Mouse (Mus musculus): ENCODE measurements around the gene Ywhae. TPM values are rescaled to one million over a fixed set of nuclear protein-coding genes. Genes with fewer than 3 reads are reported as not detected.

Ywhae gene
- polyA plus RNA-seq, 1 experiment from 2014 or later: 749 TPM

DNA sequence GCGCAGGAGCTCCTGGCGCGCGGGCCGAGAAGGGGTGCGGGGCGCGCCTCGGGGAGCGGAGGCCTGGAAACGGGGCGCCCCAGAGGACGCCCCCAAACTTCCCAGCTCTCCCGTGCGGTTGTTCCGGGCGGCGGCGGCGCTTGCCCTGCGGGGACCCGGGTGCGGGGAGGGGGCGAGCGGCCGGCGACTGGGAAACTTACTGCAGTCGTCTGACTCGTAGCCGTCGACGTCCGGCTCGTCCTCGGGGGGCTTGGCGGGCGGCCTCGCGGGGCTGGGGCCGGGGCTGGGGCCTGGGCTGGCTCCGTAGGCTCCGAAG lies 62.6 kb downstream of the Ywhae start:
- peak overlapping the region; percentile 57 for H3K4me3 ChIP-seq (replicated peaks)
- under 1% methylated on average over 35 of the region's 42 CpGs for WGBS
- peaks cover 21% of the 10 kb centered on the region for H3K27me3 ChIP-seq
- no peaks in the 10 kb centered on the region for H3K9me3 ChIP-seq (replicated peaks)
- H3K4me1 ChIP-seq: peaks cover 24% of the 10 kb centered on the region
- H3K9ac ChIP-seq: peak overlapping the region; percentile 47
- peak overlapping the region; percentile 77 for H3K4me2 ChIP-seq (replicated peaks)
- no peak overlapping the region for H3K27ac ChIP-seq (replicated peaks)
- H3K36me3 ChIP-seq: no peaks in the 10 kb centered on the region
- no peak; the same call in 1 of the 2 replicates for ATAC-seq (ENCODE audit: insufficient number of reproducible peaks, low FRiP score, low TSS enrichment, low read depth)

DNA sequence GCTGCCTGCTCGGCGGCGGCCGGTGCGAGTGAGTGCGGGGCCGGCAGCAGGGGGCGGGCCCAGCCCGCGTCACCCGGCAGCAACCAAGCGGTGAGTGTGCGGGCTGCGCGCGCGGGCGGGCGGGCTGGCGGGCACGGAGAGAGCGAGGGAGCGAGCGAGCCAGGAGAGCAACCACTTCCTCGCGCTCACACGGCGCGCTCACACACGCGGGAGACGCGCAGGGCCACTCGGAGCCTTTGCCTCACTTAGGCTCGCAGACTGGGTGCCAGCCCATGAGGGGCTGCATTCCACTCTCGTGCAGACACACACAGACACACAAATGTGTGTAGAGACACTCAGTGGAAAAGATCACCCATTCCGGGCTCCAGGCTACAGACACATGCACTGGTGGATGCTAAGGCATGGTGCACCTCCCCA lies 63.4 kb downstream of the Ywhae start, which contains the start of gene Doc2b:
Doc2b (minus strand) TSS at position 21 of the 417 bp plus-strand sequence.
- Histone ChIP-seq H3K4me1 (peaks cover 24% of the 10 kb centered on the region), H3K27me3 (peaks cover 21% of the 10 kb centered on the region), H3K36me3 (no peaks in the 10 kb centered on the region), H3K4me3 (replicated peaks) (peak within 1 kb of the TSS; percentile 57), H3K9me3 (replicated peaks) (no peaks in the 10 kb centered on the region), H3K9ac (peak within 1 kb of the TSS; percentile 47), H3K27ac (replicated peaks) (no peak within 1 kb of the TSS), H3K4me2 (replicated peaks) (peak within 1 kb of the TSS; percentile 77)
- no peak for ATAC-seq (ENCODE audit: insufficient number of reproducible peaks, low FRiP score, low TSS enrichment, low read depth)
- WGBS: 3% methylated on average over 32 of the region's 37 CpGs

DNA sequence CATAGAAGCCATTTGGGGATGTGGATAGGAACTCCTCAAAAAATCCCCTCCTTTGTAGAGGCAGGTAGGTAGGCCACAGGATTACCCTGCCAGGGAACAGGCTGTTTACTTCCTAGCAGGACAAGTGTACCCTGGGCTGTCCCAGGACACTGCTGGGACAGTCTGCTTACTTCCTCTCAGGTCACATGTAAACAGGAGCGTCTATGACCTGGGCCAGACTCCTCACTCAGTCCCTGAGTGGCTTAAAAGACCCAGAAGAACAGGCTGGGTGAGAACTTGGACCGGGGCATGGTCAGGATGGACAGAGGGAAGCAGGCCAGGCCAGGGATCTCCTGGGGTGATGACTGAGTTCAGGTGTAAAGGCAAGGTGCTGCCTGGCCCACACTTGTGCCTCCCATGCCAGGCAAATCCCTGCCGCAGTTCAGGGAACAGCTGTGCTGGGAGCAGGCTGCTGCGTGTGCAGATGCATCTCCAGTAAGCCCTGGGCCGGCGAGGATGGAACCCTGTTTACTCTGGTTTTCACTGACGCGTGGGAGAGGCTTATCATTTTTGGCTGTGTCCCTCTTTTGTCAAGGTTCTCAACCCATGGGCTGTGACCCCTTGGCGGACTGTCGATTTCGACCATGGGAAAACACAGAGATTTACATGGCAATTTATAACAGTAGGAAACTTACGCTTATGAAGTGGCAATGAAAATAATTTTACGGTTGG lies 64.0 kb downstream of the Ywhae start:
- no peak for ATAC-seq (ENCODE audit: insufficient number of reproducible peaks, low FRiP score, low TSS enrichment, low read depth)
- WGBS: 65% methylated on average over 13 of the region's 13 CpGs
- H3K4me2 ChIP-seq (replicated peaks): peak overlapping the region; percentile 77
- H3K4me1 ChIP-seq: peaks cover 24% of the 10 kb centered on the region
- H3K36me3 ChIP-seq: no peaks in the 10 kb centered on the region
- H3K27me3 ChIP-seq: peaks cover 21% of the 10 kb centered on the region
- peak overlapping the region; percentile 57; the same call in 1 of the 2 replicates for H3K4me3 ChIP-seq (replicated peaks)
- no peak overlapping the region for H3K9ac ChIP-seq
- H3K27ac ChIP-seq (replicated peaks): no peak overlapping the region
- no peaks in the 10 kb centered on the region for H3K9me3 ChIP-seq (replicated peaks)

DNA sequence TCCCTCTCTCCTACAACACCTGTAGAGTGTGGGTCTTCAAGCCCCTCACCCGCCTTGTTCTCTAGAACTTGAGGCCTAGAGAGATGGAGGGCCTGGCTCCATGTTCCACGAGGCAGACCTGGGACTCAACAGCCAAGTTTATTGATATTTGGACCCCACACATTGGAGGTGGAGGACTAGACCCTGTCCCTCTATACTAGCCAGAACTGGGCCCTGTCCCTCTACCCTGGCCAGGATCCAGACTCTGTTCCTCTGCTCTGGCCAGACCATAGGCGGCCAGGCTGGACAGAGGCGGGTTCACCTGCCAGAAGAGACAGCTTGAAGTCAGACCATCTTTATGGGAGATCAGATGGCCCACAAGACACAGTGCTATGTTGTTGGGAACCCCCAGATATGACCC lies 68.7 kb downstream of the Ywhae start:
- no peaks in the 10 kb centered on the region for H3K36me3 ChIP-seq
- peak; percentile 54; the same call in 1 of the 2 replicates for ATAC-seq (ENCODE audit: insufficient number of reproducible peaks, low FRiP score, low TSS enrichment, low read depth)
- H3K9ac ChIP-seq: no peak overlapping the region
- no peaks in the 10 kb centered on the region for H3K9me3 ChIP-seq (replicated peaks)
- no peak overlapping the region for H3K27ac ChIP-seq (replicated peaks)
- peaks cover 6% of the 10 kb centered on the region for H3K27me3 ChIP-seq
- WGBS: 73% methylated on average over 4 of the region's 4 CpGs
- peaks cover 5% of the 10 kb centered on the region; the same call in 1 of the 2 replicates for H3K4me1 ChIP-seq
- H3K4me3 ChIP-seq (replicated peaks): no peak overlapping the region
- H3K4me2 ChIP-seq (replicated peaks): no peak overlapping the region

DNA sequence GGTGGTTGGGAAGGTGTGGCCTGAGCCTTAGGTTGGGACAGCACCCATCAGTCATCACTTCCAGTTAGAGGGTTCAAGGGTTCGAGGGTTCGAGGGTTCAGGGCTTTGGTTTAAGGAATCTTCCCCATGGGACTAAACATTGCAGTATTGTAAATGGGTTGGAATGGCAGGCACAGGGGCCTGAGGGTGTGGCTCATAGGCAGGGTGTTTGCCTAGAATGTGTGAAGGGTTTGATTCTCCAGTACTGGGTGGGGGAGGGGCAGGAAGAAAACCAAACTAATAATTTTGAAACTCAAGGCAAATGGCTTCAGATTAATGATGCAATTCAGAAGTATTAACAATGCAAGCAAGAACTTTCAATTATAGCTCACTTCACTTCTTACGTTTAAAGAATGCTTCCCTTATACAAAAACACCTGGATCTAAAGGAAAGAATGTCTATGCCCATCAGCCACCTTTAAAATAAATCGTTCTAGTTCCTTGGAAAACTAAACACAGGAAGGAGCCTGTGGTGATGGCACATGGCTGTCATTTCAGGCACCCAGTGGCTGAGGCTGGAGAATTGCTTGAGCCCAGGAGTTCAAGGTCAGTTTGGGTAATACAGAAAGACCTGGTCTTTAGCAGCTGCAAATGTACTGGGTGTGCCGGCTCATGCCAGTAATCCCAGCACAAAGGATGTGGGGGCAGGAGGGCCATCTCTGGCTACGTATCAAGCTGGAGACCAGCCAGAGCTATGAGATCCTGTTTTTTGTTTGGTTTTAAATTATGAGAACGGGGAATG lies 69.3 kb downstream of the Ywhae start:
- H3K27ac ChIP-seq (replicated peaks): no peak overlapping the region
- no peaks in the 10 kb centered on the region for H3K9me3 ChIP-seq (replicated peaks)
- no peaks in the 10 kb centered on the region; the same call in 1 of the 2 replicates for H3K27me3 ChIP-seq
- no peak for ATAC-seq (ENCODE audit: insufficient number of reproducible peaks, low FRiP score, low TSS enrichment, low read depth)
- no peak overlapping the region for H3K4me2 ChIP-seq (replicated peaks)
- no peak overlapping the region for H3K4me3 ChIP-seq (replicated peaks)
- H3K4me1 ChIP-seq: no peaks in the 10 kb centered on the region
- H3K9ac ChIP-seq: no peak overlapping the region
- no peaks in the 10 kb centered on the region for H3K36me3 ChIP-seq
- WGBS: 76% methylated on average over 7 of the region's 7 CpGs

DNA sequence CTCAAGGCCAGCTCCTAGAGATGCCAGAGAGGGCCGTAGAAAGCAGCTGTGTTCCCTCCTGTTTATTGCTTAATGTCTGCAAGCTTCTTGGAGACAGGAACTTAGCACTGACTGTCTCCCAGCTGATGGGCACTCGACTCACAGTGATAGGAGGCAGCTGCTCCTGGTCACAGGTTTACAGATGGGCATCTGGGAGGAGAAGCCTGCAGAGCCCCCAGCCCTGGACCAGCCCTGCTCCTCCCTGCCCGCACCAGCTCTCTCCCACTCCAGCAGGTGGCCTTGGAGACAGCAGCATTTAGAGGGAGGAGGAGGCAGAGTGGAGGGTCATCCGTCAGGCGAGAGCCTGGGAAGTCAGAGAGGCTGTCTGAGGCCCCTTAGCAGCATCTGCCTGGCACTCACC lies 74.8 kb downstream of the Ywhae start:
- WGBS: 44% methylated on average over 5 of the region's 5 CpGs
- no peak for ATAC-seq (ENCODE audit: insufficient number of reproducible peaks, low FRiP score, low TSS enrichment, low read depth)
- H3K9ac ChIP-seq: no peak overlapping the region
- H3K27ac ChIP-seq (replicated peaks): no peak overlapping the region
- no peak overlapping the region for H3K4me2 ChIP-seq (replicated peaks)
- no peaks in the 10 kb centered on the region for H3K27me3 ChIP-seq
- peaks cover 6% of the 10 kb centered on the region for H3K4me1 ChIP-seq
- no peaks in the 10 kb centered on the region for H3K36me3 ChIP-seq
- H3K9me3 ChIP-seq (replicated peaks): no peaks in the 10 kb centered on the region
- H3K4me3 ChIP-seq (replicated peaks): no peak overlapping the region

DNA sequence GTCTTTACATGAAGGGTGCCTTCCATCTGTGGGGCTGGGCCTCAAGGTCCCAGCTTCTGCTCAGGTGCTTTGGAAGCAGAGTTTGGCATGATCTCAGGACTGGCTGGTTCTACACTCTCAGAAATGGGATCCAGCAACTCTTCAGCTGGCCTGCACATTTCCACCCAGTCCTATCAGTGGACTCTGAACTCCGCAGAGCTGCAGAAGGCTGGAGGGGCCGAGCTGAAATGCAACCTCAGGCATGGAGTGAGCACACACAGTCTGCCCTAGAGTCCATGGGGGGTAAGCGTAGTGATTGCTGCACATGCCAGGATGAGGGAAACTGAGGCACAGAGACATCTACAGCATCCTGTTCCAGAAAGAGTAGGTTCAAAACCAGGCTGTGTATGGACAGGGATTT lies 77.9 kb downstream of the Ywhae start:
- Histone ChIP-seq H3K27me3 (no peaks in the 10 kb centered on the region), H3K4me3 (replicated peaks) (no peak overlapping the region), H3K36me3 (no peaks in the 10 kb centered on the region), H3K27ac (replicated peaks) (no peak overlapping the region), H3K9ac (no peak overlapping the region), H3K4me2 (replicated peaks) (no peak overlapping the region), H3K9me3 (replicated peaks) (no peaks in the 10 kb centered on the region), H3K4me1 (peaks cover 15% of the 10 kb centered on the region)
- no peak for ATAC-seq (ENCODE audit: insufficient number of reproducible peaks, low FRiP score, low TSS enrichment, low read depth)
- WGBS: 81% methylated on average over 3 of the region's 3 CpGs

DNA sequence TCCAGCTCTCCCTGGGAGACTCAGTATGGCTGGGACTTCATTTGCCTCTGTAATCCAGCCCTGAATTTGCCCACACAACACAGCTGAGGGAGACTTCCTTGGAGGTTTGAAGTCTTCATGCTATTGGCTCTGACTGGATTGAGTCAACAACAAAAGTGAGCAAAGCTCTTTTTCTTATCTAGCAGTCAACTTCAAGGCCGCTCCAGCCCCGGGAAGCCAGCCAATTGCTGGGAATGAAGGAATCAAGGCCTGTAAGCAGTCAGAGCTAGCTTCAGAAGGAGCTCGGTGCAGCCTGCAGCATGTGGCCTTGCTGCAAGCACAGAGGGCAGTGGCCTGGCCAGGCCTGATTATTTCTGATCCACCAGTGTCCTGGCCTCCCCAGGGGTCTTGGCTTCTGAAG lies 79.2 kb downstream of the Ywhae start:
- peak overlapping the region; percentile 63; the same call in 1 of the 2 replicates for H3K27ac ChIP-seq (replicated peaks)

DNA sequence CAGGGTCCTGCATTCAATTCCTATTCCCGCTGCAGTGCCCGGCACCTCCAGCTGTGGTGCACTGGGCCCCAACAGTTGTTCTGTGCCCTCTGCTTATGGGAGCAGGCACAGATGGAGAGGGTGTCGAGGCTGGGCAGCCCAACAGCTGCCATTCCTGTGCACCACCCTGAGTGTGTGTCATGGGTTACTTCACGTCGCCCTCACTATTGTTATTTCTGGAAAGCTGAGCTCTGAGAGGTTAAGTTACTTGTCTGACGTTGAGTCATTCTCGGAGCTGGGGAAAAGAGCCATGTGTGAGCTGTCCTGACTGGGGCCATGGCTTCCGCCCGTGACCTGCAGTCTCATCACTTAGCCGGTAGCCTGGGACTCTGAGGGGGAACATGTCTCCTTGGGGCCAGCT lies 80.4 kb downstream of the Ywhae start:
- H3K4me3 ChIP-seq (replicated peaks): no peak overlapping the region
- ATAC-seq (ENCODE audit: insufficient number of reproducible peaks, low FRiP score, low TSS enrichment, low read depth): peak; percentile 27; the same call in 1 of the 2 replicates
- H3K27ac ChIP-seq (replicated peaks): 0 out of 2 replicates have a peak overlapping the region, but pooled peaks have one; percentile 17

More for the DNA sequence above, 79.2 kb downstream of the Ywhae start:
- H3K4me2 ChIP-seq (replicated peaks): no peak overlapping the region
- H3K4me1 ChIP-seq: peaks cover 15% of the 10 kb centered on the region
- no peak overlapping the region for H3K9ac ChIP-seq
- no peak overlapping the region for H3K4me3 ChIP-seq (replicated peaks)
- peak; percentile 31; the same call in 1 of the 2 replicates for ATAC-seq (ENCODE audit: insufficient number of reproducible peaks, low FRiP score, low TSS enrichment, low read depth)
- H3K9me3 ChIP-seq (replicated peaks): no peaks in the 10 kb centered on the region
- H3K36me3 ChIP-seq: no peaks in the 10 kb centered on the region
- 29% methylated on average over 3 of the region's 3 CpGs for WGBS
- no peaks in the 10 kb centered on the region for H3K27me3 ChIP-seq

More for the DNA sequence above, 80.4 kb downstream of the Ywhae start:
- peaks cover 15% of the 10 kb centered on the region for H3K4me1 ChIP-seq
- H3K9me3 ChIP-seq (replicated peaks): no peaks in the 10 kb centered on the region
- H3K27me3 ChIP-seq: peaks cover 3% of the 10 kb centered on the region; the same call in 1 of the 2 replicates
- H3K36me3 ChIP-seq: no peaks in the 10 kb centered on the region
- WGBS: 53% methylated on average over 10 of the region's 10 CpGs
- no peak overlapping the region for H3K4me2 ChIP-seq (replicated peaks)
- no peak overlapping the region for H3K9ac ChIP-seq
